Mouse (Mus musculus) neural tube, embryonic 11.5 days (tissue): ENCODE measurements around the gene Pxk. TPM values are rescaled to one million over a fixed set of nuclear protein-coding genes. Genes with fewer than 3 reads are reported as not detected.
A peak's percentile ranks its signal among the peaks of the same experiment; 100 is the strongest.

ENCODE experiments used
- ATAC-seq: fragments of 200-750 bp; cut with Nextera tagmentation; 2 replicates; pipeline ENCODE4 v1.8.0; 2017; ENCODE audit warnings: moderate number of reproducible peaks, mild to moderate bottlenecking, moderate TSS enrichment, moderate library complexity; ENCODE audit not compliant: insufficient read depth, low FRiP score, low TSS enrichment
- DNase-seq: peaks from one replicate; pipeline ENCODE4 v3.0.0-alpha.2; 2015; ENCODE audit warnings: low spot score
- H3K27ac ChIP-seq: fragments of 300-500 bp; sonication (generic); 2 replicates; pipeline ENCODE4 v1.5.1; 2014; ENCODE audit warnings: low read depth, mild to moderate bottlenecking, low read length
- H3K27me3 ChIP-seq: fragments of 300-500 bp; sonication (generic); 2 replicates; pipeline ENCODE4 v1.6.1; 2014; ENCODE audit warnings: mild to moderate bottlenecking, low read length, mixed read lengths; ENCODE audit not compliant: control insufficient read depth, insufficient read depth
- H3K36me3 ChIP-seq: fragments of 300-500 bp; sonication (generic); 2 replicates; pipeline ENCODE4 v1.6.1; 2014; ENCODE audit warnings: mild to moderate bottlenecking, low read length, moderate library complexity, mixed read lengths; ENCODE audit not compliant: control insufficient read depth, insufficient read depth
- H3K4me1 ChIP-seq: fragments of 300-500 bp; sonication (generic); 2 replicates; pipeline ENCODE4 v1.6.1; 2014; ENCODE audit warnings: low read length, mixed read lengths; ENCODE audit not compliant: control insufficient read depth, insufficient read depth
- H3K4me2 ChIP-seq: fragments of 300-500 bp; sonication (generic); 2 replicates; pipeline ENCODE4 v1.6.1; 2014; ENCODE audit warnings: low read depth, mild to moderate bottlenecking, moderate library complexity
- H3K4me3 ChIP-seq: fragments of 300-500 bp; sonication (generic); 2 replicates; pipeline ENCODE4 v1.5.1; 2014; ENCODE audit warnings: low read depth, low read length
- H3K9ac ChIP-seq: fragments of 300-500 bp; sonication (generic); 2 replicates; pipeline ENCODE4 v1.6.1; 2014; ENCODE audit warnings: mild to moderate bottlenecking, low read length
- H3K9me3 ChIP-seq: fragments of 300-500 bp; sonication (generic); 2 replicates; pipeline ENCODE4 v1.6.1; 2016; ENCODE audit warnings: low read length; ENCODE audit not compliant: control insufficient read depth
- WGBS: fragments of 180-500 bp; shearing (Covaris S2); extraction: QIAGEN DNeasy Blood & Tissue Kit; methylation state at CpG from one replicate; pipeline ENCODE4 v1.1.7; 2014; 5-methylcytosine and 5-hydroxymethylcytosine counted together
- polyA plus RNA-seq: library from polyadenylated mRNA; unstranded; fragments of >200 nt; fragmentation: Nextera tagmentation; extraction: Ambion mirVana; gene quantifications from 2 replicates; pipeline ENCODE4 v1.2.1, GENCODE M21; 2014

Gene Pxk
- polyA plus RNA-seq, 1 experiment from 2014 or later, result 36.0 TPM

DNA sequence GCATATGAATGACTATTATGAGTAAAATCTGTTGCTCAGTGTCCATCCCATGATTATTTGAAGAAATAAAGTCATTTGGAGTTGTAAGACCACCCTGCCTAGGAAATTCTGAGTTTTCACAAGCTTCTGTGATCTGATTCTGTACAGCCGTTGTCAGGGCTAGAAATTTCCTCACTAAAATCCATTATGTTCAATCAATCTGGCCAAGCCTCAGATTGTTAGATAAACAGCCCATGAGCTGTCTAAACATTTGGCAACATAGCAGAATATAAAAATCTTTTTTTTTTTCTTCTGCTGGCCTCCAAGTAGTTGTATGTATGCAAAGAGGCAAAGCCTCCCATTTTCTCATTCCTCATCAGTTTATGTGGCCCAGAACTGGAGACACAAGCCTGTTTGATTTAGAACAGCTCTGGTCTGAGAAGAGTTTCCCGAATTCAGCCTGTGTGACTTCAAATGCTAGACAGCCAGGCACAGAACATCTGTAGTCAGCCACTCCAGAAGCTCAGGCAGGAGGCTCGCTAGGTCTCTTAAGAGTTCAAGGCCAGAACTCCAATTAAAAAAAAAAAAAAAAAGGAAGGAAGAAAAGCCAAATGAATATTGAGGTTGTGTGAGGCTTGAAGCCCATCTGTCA, 3.0 kb upstream of the Pxk start:
- H3K4me3 ChIP-seq, result no peak overlapping the region
- ATAC-seq (no peak), DNase-seq (no peak)
- H3K27ac ChIP-seq, result no peak overlapping the region
- WGBS, result 76% methylated on average over 3 of the region's 3 CpGs
- no peak overlapping the region for H3K4me2 ChIP-seq
- no peaks in the 10 kb centered on the region for H3K4me1 ChIP-seq
- no peaks in the 10 kb centered on the region for H3K36me3 ChIP-seq
- H3K9ac ChIP-seq, result no peak overlapping the region
- H3K27me3 ChIP-seq, result no peaks in the 10 kb centered on the region
- no peaks in the 10 kb centered on the region for H3K9me3 ChIP-seq

GRCm38 (mm10) chr14:8095562-8095950, 2.5 kb upstream of the Pxk start:
- H3K36me3 ChIP-seq, result no peaks in the 10 kb centered on the region
- DNase-seq (no peak), ATAC-seq (no peak)
- H3K9ac ChIP-seq, result no peak overlapping the region
- H3K4me1 ChIP-seq, result no peaks in the 10 kb centered on the region
- no peaks in the 10 kb centered on the region for H3K27me3 ChIP-seq
- H3K9me3 ChIP-seq, result no peaks in the 10 kb centered on the region
- H3K4me3 ChIP-seq, result no peak overlapping the region
- H3K27ac ChIP-seq, result no peak overlapping the region
- no peak overlapping the region for H3K4me2 ChIP-seq
- WGBS, result 80% methylated on average over 7 of the region's 7 CpGs

DNA sequence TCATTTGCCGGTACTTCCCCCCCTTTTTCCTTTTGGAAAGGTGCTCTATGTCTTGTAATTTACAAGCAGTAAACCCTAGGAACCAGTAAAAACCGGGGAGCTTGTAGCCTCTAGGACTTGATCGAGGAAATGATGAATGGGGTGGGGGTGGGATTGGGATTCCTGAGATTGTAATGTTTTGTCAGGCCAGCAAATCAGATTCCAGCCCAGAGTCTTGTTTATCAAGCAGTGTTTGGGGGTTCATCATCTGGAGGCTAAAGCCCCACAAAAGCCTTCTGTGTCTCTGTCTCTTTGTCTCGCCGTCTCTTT, 630 bp downstream of the Pxk start:
- no peaks in the 10 kb centered on the region for H3K27me3 ChIP-seq
- H3K4me3 ChIP-seq, result peak overlapping the region; percentile 91
- no peak overlapping the region for H3K27ac ChIP-seq
- H3K36me3 ChIP-seq, result no peaks in the 10 kb centered on the region
- peak overlapping the region; percentile 78 for H3K9ac ChIP-seq
- 3% methylated on average over 5 of the region's 5 CpGs for WGBS
- H3K4me2 ChIP-seq, result peak overlapping the region; percentile 63
- H3K9me3 ChIP-seq, result no peaks in the 10 kb centered on the region
- peak; percentile 42 for DNase-seq
- ATAC-seq, result peak; percentile 36
- no peaks in the 10 kb centered on the region for H3K4me1 ChIP-seq

GRCm38 (mm10) chr14:8099561-8100021, 1.6 kb downstream of the Pxk start:
- Histone ChIP-seq H3K4me2 (no peak overlapping the region), H3K36me3 (no peaks in the 10 kb centered on the region), H3K9me3 (no peaks in the 10 kb centered on the region), H3K27me3 (no peaks in the 10 kb centered on the region), H3K9ac (no peak overlapping the region), H3K4me3 (peak overlapping the region; percentile 91; the same call in 1 of the 2 replicates), H3K4me1 (no peaks in the 10 kb centered on the region), H3K27ac (no peak overlapping the region)
- whole genome bisulfite sequencing, result 75% methylated on average over 10 of the region's 10 CpGs
- ATAC-seq, result no peak
- no peak for DNase-seq

- H3K9ac ChIP-seq, result no peak overlapping the region
- H3K36me3 ChIP-seq, result no peaks in the 10 kb centered on the region
- no peak overlapping the region for H3K4me3 ChIP-seq
- H3K4me1 ChIP-seq, result no peaks in the 10 kb centered on the region
- DNase-seq, result no peak
- 89% methylated on average over 8 of the region's 8 CpGs for WGBS
- H3K27ac ChIP-seq, result no peak overlapping the region
- H3K27me3 ChIP-seq, result no peaks in the 10 kb centered on the region
- no peak overlapping the region for H3K4me2 ChIP-seq
- no peaks in the 10 kb centered on the region for H3K9me3 ChIP-seq
- ATAC-seq, result no peak
Measured at GRCm38 (mm10) chr14:8101886-8102285, 3.9 kb downstream of the Pxk start.

DNA sequence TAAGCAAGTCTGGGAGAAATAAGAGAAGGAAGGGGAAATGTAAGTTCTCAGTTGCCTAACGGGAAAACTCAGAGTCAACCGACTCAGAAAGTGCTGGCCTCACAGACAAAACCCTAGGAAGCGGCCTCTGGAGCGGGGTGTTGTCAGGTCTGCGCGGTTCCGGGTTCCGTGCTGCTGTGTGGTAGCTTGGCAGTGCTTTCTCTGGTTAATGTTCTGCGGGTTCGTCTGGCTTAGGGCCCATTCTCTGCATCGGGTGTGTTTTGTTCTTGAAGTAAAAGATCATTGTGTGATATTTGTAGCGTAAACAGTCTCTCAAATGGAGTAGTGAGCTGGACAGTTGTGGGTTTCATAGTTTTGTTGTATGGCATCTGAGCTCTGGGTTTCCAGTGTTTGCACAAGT, 4.7 kb downstream of the Pxk start:
- ATAC-seq, result no peak
- Histone ChIP-seq H3K4me2 (no peak overlapping the region), H3K4me1 (no peaks in the 10 kb centered on the region), H3K4me3 (no peak overlapping the region), H3K27me3 (no peaks in the 10 kb centered on the region), H3K27ac (no peak overlapping the region), H3K36me3 (no peaks in the 10 kb centered on the region), H3K9ac (no peak overlapping the region), H3K9me3 (no peaks in the 10 kb centered on the region)
- DNase-seq, result no peak
- 80% methylated on average over 12 of the region's 12 CpGs for WGBS

GRCm38 (mm10) chr14:8108047-8108446, 10.0 kb downstream of the Pxk start:
- no peak for DNase-seq

GRCm38 (mm10) chr14:8108976-8109375, 11.0 kb downstream of the Pxk start:
- no peak overlapping the region for H3K4me2 ChIP-seq
- no peaks in the 10 kb centered on the region for H3K9me3 ChIP-seq
- no peaks in the 10 kb centered on the region for H3K36me3 ChIP-seq
- no peak overlapping the region for H3K4me3 ChIP-seq
- no peaks in the 10 kb centered on the region for H3K4me1 ChIP-seq
- H3K27me3 ChIP-seq, result no peaks in the 10 kb centered on the region
- no peak overlapping the region for H3K9ac ChIP-seq
- ATAC-seq (no peak), DNase-seq (no peak)
- H3K27ac ChIP-seq, result no peak overlapping the region
- WGBS, result 91% methylated on average over 1 of the region's 1 CpGs

More at GRCm38 (mm10) chr14:8108047-8108446, 10.0 kb downstream of the Pxk start:
- Histone ChIP-seq H3K4me1 (no peaks in the 10 kb centered on the region), H3K4me3 (no peak overlapping the region), H3K4me2 (no peak overlapping the region), H3K36me3 (no peaks in the 10 kb centered on the region), H3K9me3 (no peaks in the 10 kb centered on the region), H3K27me3 (no peaks in the 10 kb centered on the region), H3K27ac (no peak overlapping the region), H3K9ac (no peak overlapping the region)
- WGBS, result 87% methylated on average over 4 of the region's 4 CpGs
- no peak for ATAC-seq

- H3K4me3 ChIP-seq, result no peak overlapping the region
Measured at GRCm38 (mm10) chr14:8111545-8111944, 13.5 kb downstream of the Pxk start.

More at GRCm38 (mm10) chr14:8111545-8111944, 13.5 kb downstream of the Pxk start:
- no peaks in the 10 kb centered on the region for H3K36me3 ChIP-seq
- no peaks in the 10 kb centered on the region for H3K27me3 ChIP-seq
- no peaks in the 10 kb centered on the region for H3K9me3 ChIP-seq
- no peaks in the 10 kb centered on the region for H3K4me1 ChIP-seq
- WGBS, result 89% methylated on average over 6 of the region's 6 CpGs
- no peak overlapping the region for H3K4me2 ChIP-seq
- DNase-seq (no peak), ATAC-seq (no peak)
- H3K9ac ChIP-seq, result no peak overlapping the region
- no peak overlapping the region for H3K27ac ChIP-seq
